Mouse (Mus musculus): ENCODE data around the gene Prkch. TPM values are rescaled to one million over a fixed set of nuclear protein-coding genes. Genes with fewer than 3 reads are reported as not detected.
A peak's percentile ranks its signal among the peaks of the same experiment; 100 is the strongest.
"Not testable (repeated sequence)": the region's sequence is repeated elsewhere in the genome, so short reads cannot be mapped to it uniquely, and the experiment has no call there.

Prkch gene
- polyA plus RNA-seq, 1 experiment from 2014 or later = 7.7 TPM

DNA sequence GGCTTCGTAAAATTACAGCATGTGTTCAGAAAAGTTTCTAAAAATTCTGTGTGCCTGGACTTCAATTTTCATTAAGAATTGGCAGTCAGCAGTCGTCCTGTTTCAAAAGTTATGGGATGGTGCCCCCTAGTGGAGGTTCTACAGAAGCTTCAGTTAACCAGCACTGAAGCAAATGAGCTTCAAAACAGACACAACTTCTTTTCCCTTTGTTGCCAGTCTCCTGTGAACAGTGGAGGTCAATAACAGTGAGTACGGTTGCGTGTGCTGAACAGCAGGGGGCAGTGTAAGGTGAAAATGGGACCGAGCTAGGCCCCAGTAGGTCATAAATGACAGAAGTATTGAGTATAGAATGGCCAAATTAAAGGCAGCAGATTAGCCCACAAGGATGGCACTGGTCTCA lies 30.4 kb upstream of the Prkch start:
- no peak overlapping the region for H3K27ac ChIP-seq
- no peak overlapping the region for H3K4me2 ChIP-seq (replicated peaks)
- no peaks in the 10 kb centered on the region for H3K9me3 ChIP-seq
- H3K36me3 ChIP-seq = no peaks in the 10 kb centered on the region
- ATAC-seq = peak; percentile 48
- no peaks in the 10 kb centered on the region; the same call in none of the 2 replicates for H3K27me3 ChIP-seq (replicated peaks)
- WGBS = 3% methylated on average over 5 of the region's 5 CpGs
- no peak overlapping the region for H3K9ac ChIP-seq
- H3K4me1 ChIP-seq (replicated peaks) = 0 out of 2 replicates have a peak, but pooled peaks cover under 1% of the 10 kb centered on the region
- H3K4me3 ChIP-seq (replicated peaks) = no peak overlapping the region

DNA sequence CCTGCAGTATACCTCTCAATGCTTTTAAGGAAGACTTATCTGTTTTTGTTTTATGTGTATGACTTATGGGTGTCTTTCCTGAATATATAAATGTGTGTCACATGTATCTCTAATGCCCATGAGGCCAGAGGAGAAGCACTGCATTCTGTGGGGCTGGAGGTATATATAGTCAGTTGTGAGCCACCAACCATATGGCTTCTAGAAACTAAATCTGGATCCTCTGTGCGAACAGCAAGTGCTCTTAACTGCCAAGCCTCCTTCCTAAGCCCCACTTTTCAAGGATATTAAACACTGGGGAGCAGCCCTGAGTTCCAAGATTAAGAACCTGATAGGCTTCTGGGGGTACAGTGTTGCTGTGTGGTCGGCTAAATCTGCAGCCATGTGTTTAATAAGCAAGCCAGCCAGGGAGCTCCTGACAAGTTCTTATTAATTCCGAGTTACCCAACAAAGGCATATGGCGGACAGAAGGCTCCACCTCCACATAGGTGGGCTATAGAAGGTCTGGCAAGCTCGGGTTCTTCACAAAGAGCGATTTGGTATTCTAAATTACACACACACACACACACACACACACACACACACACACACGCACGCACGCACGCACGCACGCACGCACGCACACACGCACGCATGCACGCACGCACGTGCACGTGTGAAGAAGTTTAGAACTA lies 25.9 kb upstream of the Prkch start:
- H3K9ac ChIP-seq = no peak overlapping the region
- ATAC-seq = no peak
- no peak overlapping the region for H3K4me2 ChIP-seq (replicated peaks)
- H3K36me3 ChIP-seq = no peaks in the 10 kb centered on the region
- WGBS = 88% methylated on average over 20 of the region's 20 CpGs
- no peak overlapping the region for H3K27ac ChIP-seq
- H3K9me3 ChIP-seq = no peaks in the 10 kb centered on the region
- H3K27me3 ChIP-seq (replicated peaks) = no peaks in the 10 kb centered on the region
- H3K4me1 ChIP-seq (replicated peaks) = no peaks in the 10 kb centered on the region
- H3K4me3 ChIP-seq (replicated peaks) = no peak overlapping the region

DNA sequence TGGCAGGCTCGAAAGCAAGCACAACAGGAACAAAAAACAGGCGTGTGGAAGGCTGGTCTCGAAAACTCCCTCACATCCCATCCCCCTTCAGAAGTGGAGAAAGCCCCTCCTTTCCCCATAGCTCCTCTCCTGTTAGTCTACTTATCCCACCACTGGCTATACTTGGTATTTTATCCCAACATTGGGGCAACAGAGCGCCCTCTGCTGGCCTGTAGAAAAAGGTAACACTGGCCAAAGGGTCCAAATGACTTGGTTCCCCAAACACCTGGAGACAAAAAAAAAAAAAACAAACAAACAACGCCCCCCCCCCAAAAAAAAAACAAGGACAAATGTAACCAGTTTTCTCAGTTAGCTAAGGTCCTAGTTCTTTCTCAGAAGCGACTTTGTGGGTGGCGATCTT lies 24.5 kb upstream of the Prkch start:
- no peak for ATAC-seq
- WGBS = 55% methylated on average over 7 of the region's 7 CpGs
- no peaks in the 10 kb centered on the region for H3K36me3 ChIP-seq
- H3K4me2 ChIP-seq (replicated peaks) = no peak overlapping the region
- no peak overlapping the region for H3K27ac ChIP-seq
- H3K4me3 ChIP-seq (replicated peaks) = no peak overlapping the region
- H3K27me3 ChIP-seq (replicated peaks) = no peaks in the 10 kb centered on the region
- no peaks in the 10 kb centered on the region for H3K4me1 ChIP-seq (replicated peaks)
- no peaks in the 10 kb centered on the region for H3K9me3 ChIP-seq
- no peak overlapping the region for H3K9ac ChIP-seq

DNA sequence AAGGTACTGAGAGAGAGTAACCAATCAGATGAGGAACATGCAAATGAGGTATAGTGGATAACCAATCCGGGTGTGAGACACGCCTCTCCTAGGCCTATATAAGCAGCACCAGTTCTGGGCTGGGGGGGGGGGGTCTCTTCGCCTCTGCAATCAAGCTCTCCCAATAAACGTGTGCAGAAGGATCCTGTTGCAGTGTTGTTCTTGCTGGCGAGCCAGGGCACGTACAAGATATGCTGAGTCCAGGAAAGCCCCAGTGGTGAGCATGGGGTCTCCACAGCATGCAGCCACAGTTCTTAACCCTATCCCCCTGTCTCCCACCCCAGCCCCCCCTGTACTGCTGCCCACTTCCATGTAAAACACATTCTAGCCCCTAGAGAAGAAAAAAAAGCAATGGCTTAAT lies 21.5 kb upstream of the Prkch start:
- not testable (repeated sequence) for H3K4me3 ChIP-seq (replicated peaks); H3K4me1 ChIP-seq (replicated peaks); H3K27me3 ChIP-seq (replicated peaks); H3K27ac ChIP-seq; H3K9ac ChIP-seq; H3K4me2 ChIP-seq (replicated peaks); H3K36me3 ChIP-seq; H3K9me3 ChIP-seq; ATAC-seq
- WGBS = 79% methylated on average over 6 of the region's 6 CpGs

DNA sequence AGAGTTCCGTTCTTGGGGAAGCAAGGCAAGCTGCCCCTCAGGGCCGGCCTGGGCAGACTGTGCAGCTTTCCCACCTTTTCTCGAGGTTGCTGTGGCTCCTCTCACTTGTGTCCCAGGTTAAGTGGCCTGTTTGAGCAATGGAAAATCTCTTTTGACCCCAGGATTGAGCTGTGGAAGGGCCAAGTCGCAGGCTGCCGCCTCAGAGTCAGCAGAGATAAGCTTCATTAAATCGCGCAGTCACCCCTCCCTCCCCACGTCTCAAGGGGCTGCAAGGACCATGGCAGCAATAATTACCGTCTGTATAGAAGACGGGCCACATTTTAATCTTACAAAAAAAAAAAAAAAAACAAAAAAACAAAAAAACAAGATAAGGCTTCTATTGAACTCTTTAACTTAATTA lies 20.4 kb upstream of the Prkch start:
- H3K4me1 ChIP-seq (replicated peaks) = no peaks in the 10 kb centered on the region
- H3K36me3 ChIP-seq = no peaks in the 10 kb centered on the region

DNA sequence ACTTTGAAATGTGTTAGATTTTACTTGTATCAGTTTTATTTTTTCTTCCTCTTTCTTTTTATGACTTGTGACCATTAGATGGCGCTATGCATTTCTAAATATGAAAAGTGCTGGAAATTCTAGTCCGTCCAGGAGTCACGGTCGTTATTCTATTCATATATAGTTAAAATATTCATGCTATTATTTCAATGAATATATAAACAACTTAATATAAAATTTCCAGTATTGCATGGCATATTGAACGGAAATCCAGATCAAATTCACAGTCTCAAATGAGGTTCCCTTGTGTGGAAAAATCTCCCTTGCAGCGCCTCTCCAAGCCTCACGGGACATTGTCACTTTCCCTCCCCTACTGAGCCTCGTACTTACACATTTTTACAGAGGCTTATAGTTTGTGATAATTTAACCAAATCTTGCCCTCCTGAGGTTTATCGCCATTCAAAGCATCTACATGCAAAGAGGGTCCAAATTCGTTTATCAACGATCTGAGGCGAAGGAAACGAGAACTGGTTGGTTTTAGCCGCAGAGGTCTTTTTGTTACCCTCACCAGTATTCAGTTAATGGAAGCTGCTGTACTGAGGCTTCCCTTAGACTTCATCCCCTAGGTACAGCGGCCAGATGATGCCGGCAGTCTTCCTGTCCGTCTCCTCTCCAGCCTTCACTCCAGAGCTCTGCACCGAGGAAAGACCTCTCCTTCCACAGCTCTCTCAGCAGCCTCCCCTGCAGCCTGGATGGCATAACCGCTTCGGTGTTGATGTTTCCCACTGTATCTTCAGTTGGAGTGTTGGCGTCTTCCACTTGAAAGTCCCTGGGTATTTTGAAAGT lies 19.6 kb upstream of the Prkch start:
- peak overlapping the region; percentile 25 for H3K4me3 ChIP-seq (replicated peaks)
- peak overlapping the region; percentile 64 for H3K4me2 ChIP-seq (replicated peaks)
- no peak for ATAC-seq
- H3K9ac ChIP-seq = peak overlapping the region; percentile 37
- H3K9me3 ChIP-seq = no peaks in the 10 kb centered on the region
- H3K4me1 ChIP-seq (replicated peaks) = no peaks in the 10 kb centered on the region
- H3K36me3 ChIP-seq = no peaks in the 10 kb centered on the region
- H3K27me3 ChIP-seq (replicated peaks) = no peaks in the 10 kb centered on the region
- H3K27ac ChIP-seq = no peak overlapping the region
- 17% methylated on average over 21 of the region's 21 CpGs for WGBS

More for the DNA sequence above, 20.4 kb upstream of the Prkch start:
- Histone ChIP-seq H3K27me3 (replicated peaks) (no peaks in the 10 kb centered on the region), H3K4me2 (replicated peaks) (no peak overlapping the region), H3K27ac (no peak overlapping the region), H3K9ac (no peak overlapping the region), H3K9me3 (no peaks in the 10 kb centered on the region), H3K4me3 (replicated peaks) (no peak overlapping the region)
- no peak for ATAC-seq
- WGBS = 29% methylated on average over 10 of the region's 10 CpGs

DNA sequence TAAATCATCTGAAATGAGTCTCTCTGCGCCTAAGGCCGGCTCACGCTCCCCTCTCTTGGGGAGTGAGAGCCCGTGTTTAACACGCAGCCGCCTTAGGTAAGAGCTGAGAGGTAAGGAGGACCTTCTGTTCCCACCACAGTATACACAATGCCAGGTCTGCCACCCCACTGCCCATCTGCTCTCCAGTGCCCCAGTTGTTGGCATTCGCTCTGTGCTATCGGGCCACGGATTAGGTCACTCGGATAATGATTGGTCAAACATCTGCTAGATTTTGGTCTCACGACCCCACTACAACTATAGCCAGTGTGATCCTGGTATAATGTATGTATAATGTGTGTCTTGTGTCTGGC lies 19.0 kb upstream of the Prkch start:
- Histone ChIP-seq H3K27me3 (replicated peaks) (no peaks in the 10 kb centered on the region), H3K36me3 (no peaks in the 10 kb centered on the region), H3K27ac (no peak overlapping the region), H3K9ac (no peak overlapping the region), H3K4me3 (replicated peaks) (peak overlapping the region; percentile 25; the same call in 1 of the 2 replicates), H3K9me3 (no peaks in the 10 kb centered on the region), H3K4me1 (replicated peaks) (no peaks in the 10 kb centered on the region), H3K4me2 (replicated peaks) (peak overlapping the region; percentile 64)
- 68% methylated on average over 11 of the region's 11 CpGs for WGBS
- no peak for ATAC-seq

DNA sequence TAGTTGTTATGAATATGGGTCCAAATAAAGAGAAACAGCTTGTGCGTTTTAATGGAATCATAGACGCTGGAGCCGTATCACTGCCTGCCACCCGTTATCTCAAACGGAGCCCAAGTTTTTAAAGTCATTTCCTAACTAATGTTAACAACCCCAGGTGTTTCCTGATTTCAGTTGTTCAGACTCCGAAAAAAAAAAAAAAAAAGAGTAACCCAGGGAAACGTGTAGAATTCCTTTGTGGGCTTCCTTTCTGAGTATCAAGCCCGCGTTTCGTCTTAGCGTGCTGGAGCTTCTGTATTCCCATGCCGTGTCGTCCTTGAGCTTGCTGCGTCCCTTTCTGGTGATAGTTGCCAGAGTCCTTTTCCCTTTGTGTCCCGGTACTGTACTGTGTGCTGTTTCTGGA lies 10.0 kb upstream of the Prkch start:
- no peak overlapping the region for H3K27ac ChIP-seq
- no peak overlapping the region for H3K9ac ChIP-seq
- no peaks in the 10 kb centered on the region for H3K9me3 ChIP-seq
- 0 out of 2 replicates have a peak, but pooled peaks cover 2% of the 10 kb centered on the region for H3K27me3 ChIP-seq (replicated peaks)
- H3K36me3 ChIP-seq = no peaks in the 10 kb centered on the region
- 73% methylated on average over 15 of the region's 15 CpGs for WGBS
- no peak overlapping the region for H3K4me2 ChIP-seq (replicated peaks)
- no peaks in the 10 kb centered on the region for H3K4me1 ChIP-seq (replicated peaks)
- H3K4me3 ChIP-seq (replicated peaks) = no peak overlapping the region
- no peak for ATAC-seq

DNA sequence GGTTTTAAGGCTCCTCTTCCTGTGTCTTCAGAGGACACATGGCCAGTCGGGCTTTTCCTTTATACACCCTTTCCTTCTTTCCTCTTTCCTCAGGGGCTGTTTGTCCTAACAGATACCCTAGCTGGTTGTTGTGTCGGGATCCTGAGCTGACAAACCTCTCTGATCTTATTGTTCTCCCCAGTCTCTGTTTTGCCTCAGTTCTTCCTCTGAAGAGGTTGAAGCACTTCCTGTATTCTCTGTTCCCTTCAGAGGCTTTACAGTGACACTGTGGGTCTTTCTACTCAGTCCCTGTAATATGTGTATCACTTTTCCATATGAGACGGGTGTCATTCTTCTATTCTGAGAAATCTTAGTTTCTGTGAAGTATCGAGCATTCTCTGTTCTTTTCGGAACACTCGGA lies 6.5 kb upstream of the Prkch start:
- H3K4me2 ChIP-seq (replicated peaks) = no peak overlapping the region
- WGBS = 67% methylated on average over 6 of the region's 6 CpGs
- 0 out of 2 replicates have a peak, but pooled peaks cover 2% of the 10 kb centered on the region for H3K27me3 ChIP-seq (replicated peaks)
- no peak overlapping the region for H3K9ac ChIP-seq
- no peaks in the 10 kb centered on the region for H3K4me1 ChIP-seq (replicated peaks)
- H3K4me3 ChIP-seq (replicated peaks) = no peak overlapping the region
- no peak overlapping the region for H3K27ac ChIP-seq
- no peaks in the 10 kb centered on the region for H3K9me3 ChIP-seq
- no peak for ATAC-seq
- no peaks in the 10 kb centered on the region for H3K36me3 ChIP-seq

DNA sequence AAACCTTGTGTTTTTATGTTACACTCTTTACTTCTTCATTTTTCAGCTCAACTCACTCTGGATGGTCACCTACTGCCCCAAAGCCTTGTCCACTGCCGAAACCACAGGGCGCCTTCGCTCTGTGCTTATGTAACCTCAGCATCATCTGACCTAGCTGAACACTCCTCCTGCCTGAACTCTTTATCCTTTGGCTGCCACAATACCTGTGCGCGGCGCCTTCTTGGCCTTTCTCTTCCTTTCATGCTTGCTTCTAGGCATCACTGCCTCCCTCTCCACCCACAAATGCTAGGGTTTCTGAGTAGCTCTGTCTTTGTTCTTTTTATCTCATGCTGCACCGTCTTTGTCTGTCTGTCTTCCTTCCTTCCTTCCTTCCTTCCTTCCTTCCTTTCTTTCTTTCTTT lies 3.8 kb upstream of the Prkch start:
- ATAC-seq = no peak
- Histone ChIP-seq H3K9me3 (no peaks in the 10 kb centered on the region), H3K36me3 (no peaks in the 10 kb centered on the region), H3K27me3 (replicated peaks) (0 out of 2 replicates have a peak, but pooled peaks cover 2% of the 10 kb centered on the region), H3K4me2 (replicated peaks) (no peak overlapping the region), H3K9ac (no peak overlapping the region), H3K4me1 (replicated peaks) (peaks cover 5% of the 10 kb centered on the region; the same call in 1 of the 2 replicates), H3K27ac (no peak overlapping the region), H3K4me3 (replicated peaks) (no peak overlapping the region)
- WGBS = 83% methylated on average over 7 of the region's 7 CpGs

DNA sequence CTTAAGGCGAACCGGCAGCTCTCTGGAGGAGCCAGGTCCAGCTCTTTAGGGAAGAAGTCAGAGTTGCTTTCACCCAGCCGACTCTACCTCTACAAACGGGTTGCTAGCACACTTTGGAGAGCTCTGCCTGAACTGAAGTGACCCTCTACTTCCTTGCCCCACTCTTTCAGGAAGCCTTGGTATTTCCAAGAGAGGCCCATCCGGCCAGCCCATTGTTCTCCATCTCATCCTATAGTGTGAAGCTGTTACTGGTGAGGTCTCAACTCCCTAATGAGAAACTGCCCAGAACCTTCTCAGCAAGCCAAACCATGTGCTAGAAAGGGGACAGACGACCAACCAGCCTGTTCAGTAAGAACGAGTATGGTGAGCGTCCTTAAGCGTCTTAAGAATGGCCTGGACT lies 1.3 kb upstream of the Prkch start:
- H3K27me3 ChIP-seq (replicated peaks) = no peaks in the 10 kb centered on the region; the same call in 1 of the 2 replicates
- H3K27ac ChIP-seq = no peak overlapping the region
- peaks cover 8% of the 10 kb centered on the region; the same call in 1 of the 2 replicates for H3K4me1 ChIP-seq (replicated peaks)
- no peak for ATAC-seq
- no peak overlapping the region for H3K4me2 ChIP-seq (replicated peaks)
- no peaks in the 10 kb centered on the region for H3K36me3 ChIP-seq
- H3K9ac ChIP-seq = no peak overlapping the region
- WGBS = 74% methylated on average over 9 of the region's 9 CpGs
- no peaks in the 10 kb centered on the region for H3K9me3 ChIP-seq
- no peak overlapping the region for H3K4me3 ChIP-seq (replicated peaks)

DNA sequence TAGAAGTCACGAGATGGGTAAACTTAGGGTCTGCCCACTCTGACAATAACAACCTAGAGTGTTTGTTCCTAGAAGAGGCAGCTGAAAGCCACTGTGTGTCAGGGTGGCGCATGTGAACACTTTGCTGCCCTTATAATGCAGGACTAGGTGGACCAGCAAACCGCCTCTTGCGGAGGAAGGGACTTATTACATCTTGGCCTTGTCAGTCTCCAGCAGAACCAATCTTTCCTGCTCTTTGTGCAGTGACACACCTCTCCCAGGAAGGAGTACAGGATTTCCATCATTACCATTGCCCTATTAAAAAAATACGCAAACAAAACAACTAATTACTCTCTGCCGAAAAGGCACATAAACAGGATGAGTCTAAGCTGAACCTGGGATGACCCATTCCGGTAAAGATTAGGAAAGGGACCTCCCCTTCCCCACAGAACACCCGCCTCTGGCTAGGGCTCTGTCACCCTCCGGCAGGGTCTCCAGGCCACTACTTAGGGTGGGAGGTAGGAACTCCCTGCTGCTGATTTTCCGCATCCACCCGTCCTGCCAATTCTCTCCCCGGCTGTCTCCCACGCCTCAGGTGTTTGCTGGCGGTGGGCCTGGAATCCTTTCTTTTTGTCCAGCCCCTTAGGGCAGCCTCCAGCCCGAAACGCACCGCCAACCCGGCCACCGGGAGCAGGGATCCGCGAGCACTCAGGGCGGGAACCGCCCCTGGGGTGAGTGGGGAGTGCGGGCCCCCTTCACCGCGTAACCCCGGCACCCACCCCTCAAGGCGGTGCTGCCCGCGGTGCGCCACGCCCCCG lies 585 bp upstream of the Prkch start:
- H3K4me2 ChIP-seq (replicated peaks) = peak overlapping the region; percentile 79
- H3K4me3 ChIP-seq (replicated peaks) = peak overlapping the region; percentile 74
- no peaks in the 10 kb centered on the region; the same call in 1 of the 2 replicates for H3K27me3 ChIP-seq (replicated peaks)
- H3K27ac ChIP-seq = peak overlapping the region; percentile 71
- no peaks in the 10 kb centered on the region for H3K36me3 ChIP-seq
- 6% methylated on average over 33 of the region's 33 CpGs for WGBS
- peak overlapping the region; percentile 84 for H3K9ac ChIP-seq
- H3K4me1 ChIP-seq (replicated peaks) = peaks cover 8% of the 10 kb centered on the region; the same call in 1 of the 2 replicates
- peak; percentile 54 for ATAC-seq
- H3K9me3 ChIP-seq = no peaks in the 10 kb centered on the region
